Mouse (Mus musculus) erythroblast, embryonic 14.5 days (primary cell): ENCODE results near the gene Neurod6.

ENCODE experiments used
- GATA1 ChIP-seq: IDR thresholded peaks from 2 replicates; pipeline ENCODE4 v1.6.1; 2012; ENCODE audit warnings: low read length, inconsistent platforms, mixed read lengths
- TAL1 ChIP-seq: IDR thresholded peaks from 3 replicates; pipeline ENCODE4 v1.6.1; 2012; ENCODE audit warnings: low read length, inconsistent platforms, mixed read lengths

DNA sequence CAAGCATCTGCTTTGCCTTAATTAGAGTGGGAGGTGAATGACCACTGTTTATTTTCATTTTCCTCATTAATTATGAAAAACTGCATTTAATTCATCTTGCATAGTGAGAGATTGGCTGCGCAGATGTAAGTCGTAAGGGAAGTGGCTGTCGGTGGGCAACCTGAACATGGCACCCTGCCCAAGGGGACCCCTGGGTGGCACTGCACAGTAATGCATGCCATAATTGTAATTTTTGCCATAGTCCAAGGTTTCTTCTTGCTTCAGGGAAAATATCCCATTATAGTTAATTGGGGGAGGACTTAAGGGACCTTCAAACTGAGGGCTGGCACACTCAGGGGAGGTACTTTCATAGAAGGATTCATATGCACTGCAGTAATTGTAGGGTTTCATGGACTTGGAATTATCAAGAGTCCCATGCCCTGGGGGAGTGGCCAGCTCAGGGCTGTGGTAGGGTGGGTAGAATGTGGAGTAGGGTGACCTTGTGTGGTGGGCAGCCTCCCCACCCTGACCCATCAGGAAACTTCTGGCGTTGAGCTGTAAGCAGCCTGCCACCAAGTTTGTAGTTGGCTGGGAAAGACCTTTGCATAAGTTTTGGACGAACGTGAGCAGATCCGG, 2.4 kb downstream of the Neurod6 start:
- TF ChIP-seq GATA1 (no peak), TAL1 (no peak)
